Mouse (Mus musculus): ENCODE data around the gene Map2k2. TPM values are rescaled to one million over a fixed set of nuclear protein-coding genes. Genes with fewer than 3 reads are reported as not detected.

The Map2k2 gene
- total and polyA plus RNA-seq, 3 experiments = 147 to 212 TPM; not detected in 1

- peak overlapping the region; percentile 88 for H3K9ac ChIP-seq (ENCODE audit: control insufficient read depth, low read depth, low read length, poor library complexity, severe bottlenecking)
- peak overlapping the region; percentile 45 to 50 for H3K4me3 ChIP-seq (ENCODE audit: control insufficient read depth in 1 of 2, insufficient read depth in 1 of 2, low read depth in 2 of 2, low read length in 2 of 2)
- no peaks in the 10 kb centered on the region for H3K9me3 ChIP-seq (replicated peaks; ENCODE audit: insufficient read depth, low read length)
- DNase-seq (ENCODE audit: low read depth, low spot score) = peak; percentile 95
- peak overlapping the region; percentile 94 for H3K27ac ChIP-seq (ENCODE audit: control insufficient read depth, low read depth, low read length)
- H3K36me3 ChIP-seq (ENCODE audit: control insufficient read depth in 1 of 2, insufficient read depth in 2 of 2, low read length in 2 of 2) = peaks cover 1 to 11% of the 10 kb centered on the region in 2 experiments
- TF ChIP-seq ZNF384 (IDR thresholded peaks at IDR 0.05; ENCODE audit: low read depth, low read length) (peak; percentile 37; the same call in 1 of the 2 replicates), HCFC1 (IDR thresholded peaks at IDR 0.05; ENCODE audit: low read depth, low read length) (peak; percentile 85), USF1 (IDR thresholded peaks at IDR 0.05; ENCODE audit: low read depth, low read length) (peak; percentile 67), MAX (IDR thresholded peaks at IDR 0.05; ENCODE audit: low read length) (peak; percentile 65), POLR2A (IDR thresholded peaks at IDR 0.05; ENCODE audit: control insufficient read depth in 1 of 2, insufficient read depth in 1 of 2, low read depth in 1 of 2, low read length in 2 of 2, poor library complexity in 1 of 2) (peak in 1 of 2 experiments; percentile 95; a peak in 2 of 4 replicates), SIN3A (IDR thresholded peaks at IDR 0.05; ENCODE audit: low read length) (peak; percentile 84), SMC3 (IDR thresholded peaks at IDR 0.05; ENCODE audit: low read depth, low read length) (peak; percentile 6; the same call in 1 of the 2 replicates), CHD2 (IDR thresholded peaks at IDR 0.05; ENCODE audit: low read length) (no peak), MAZ (IDR thresholded peaks at IDR 0.05; ENCODE audit: low read depth, low read length) (no peak), TCF12 (IDR thresholded peaks at IDR 0.05; ENCODE audit: low read depth, low read length) (peak; percentile 69), MXI1 (IDR thresholded peaks at IDR 0.05; ENCODE audit: low read depth, low read length) (peak; percentile 69), ZMIZ1 (IDR thresholded peaks at IDR 0.05; ENCODE audit: low read depth, low read length) (peak; percentile 76), CTCF (IDR thresholded peaks at IDR 0.05 in 2 of 3, conservative IDR thresholded peaks at IDR 0.05 in 1 of 3; ENCODE audit: control insufficient read depth in 1 of 3, insufficient read depth in 1 of 3, low read depth in 2 of 3, low read length in 3 of 3, poor library complexity in 1 of 3, severe bottlenecking in 1 of 3) (peak; percentile 87 to 93 (median 89)), BHLHE40 (IDR thresholded peaks at IDR 0.05; ENCODE audit: borderline replicate concordance, low read depth, low read length) (peak; percentile 71; the same call in 1 of the 2 replicates), JUND (IDR thresholded peaks at IDR 0.05; ENCODE audit: low read depth, low read length) (no peak), NRF1 (IDR thresholded peaks at IDR 0.05; ENCODE audit: insufficient read depth, low read depth, low read length, poor library complexity, severe bottlenecking) (peak; percentile 98), KAT2A (conservative IDR thresholded peaks at IDR 0.05; ENCODE audit: low read depth, low read length) (no peak; the same call in 1 of the 2 replicates), GATA1 (IDR thresholded peaks at IDR 0.05; ENCODE audit: low read depth, low read length) (no peak), POLR2AphosphoS2 (IDR thresholded peaks at IDR 0.05; ENCODE audit: low read length) (peak; percentile 94), ELF1 (IDR thresholded peaks at IDR 0.05; ENCODE audit: low read depth, low read length) (peak; percentile 57), EP300 (IDR thresholded peaks at IDR 0.05; ENCODE audit: low read depth in 1 of 2, low read length in 2 of 2) (no peak), MYB (IDR thresholded peaks at IDR 0.05; ENCODE audit: low read depth, low read length) (no peak), MYC (IDR thresholded peaks at IDR 0.05; ENCODE audit: low read depth, low read length) (peak; percentile 91), TAL1 (IDR thresholded peaks at IDR 0.05; ENCODE audit: low read length) (peak; percentile 31; the same call in 1 of the 2 replicates), ETS1 (IDR thresholded peaks at IDR 0.05; ENCODE audit: low read depth, low read length) (peak; percentile 16; the same call in 1 of the 2 replicates), TBP (IDR thresholded peaks at IDR 0.05; ENCODE audit: low read depth, low read length) (peak; percentile 81; the same call in 1 of the 2 replicates), USF2 (IDR thresholded peaks at IDR 0.05; ENCODE audit: borderline replicate concordance in 1 of 2, insufficient read depth in 1 of 2, low read depth in 1 of 2, low read length in 2 of 2) (no peak), RAD21 (IDR thresholded peaks at IDR 0.05; ENCODE audit: low read depth, low read length) (no peak; the same call in 1 of the 2 replicates), E2F4 (IDR thresholded peaks at IDR 0.05; ENCODE audit: borderline replicate concordance, low read depth, low read length) (no peak), POLR2AphosphoS5 (IDR thresholded peaks at IDR 0.05; ENCODE audit: borderline replicate concordance, low read depth, low read length) (no peak), NELFE (IDR thresholded peaks at IDR 0.05; ENCODE audit: low read depth, low read length) (peak; percentile 94)
- peaks cover 18% of the 10 kb centered on the region for H3K79me2 ChIP-seq (ENCODE audit: control insufficient read depth, insufficient read depth, low read length, poor library complexity)
- H3K4me1 ChIP-seq (ENCODE audit: control insufficient read depth in 1 of 2, insufficient read depth in 2 of 2, low read length in 2 of 2) = peaks cover 0 to 15% of the 10 kb centered on the region in 2 experiments; a peak in 3 of 4 replicates
- no peaks in the 10 kb centered on the region for H3K27me3 ChIP-seq (ENCODE audit: control insufficient read depth in 1 of 2, insufficient read depth in 2 of 2, low read length in 2 of 2)
Observed at GRCm38 (mm10) chr10:81173132-81173531, 67.4 kb downstream of the Map2k2 start.

Data from MEL (cell line).